Mouse (Mus musculus) thymus, adult 2 months (tissue): ENCODE measurements around the gene Sfi1.
"Not testable (repeated sequence)": the region's sequence is repeated elsewhere in the genome, so short reads cannot be mapped to it uniquely, and the experiment has no call there.

Source experiments
- CTCF ChIP-seq: fragments of 200-500 bp; IDR thresholded peaks from 2 replicates; pipeline ENCODE4 v1.5.1; 2012; ENCODE audit warnings: mild to moderate bottlenecking, control low read depth, low read length, moderate library complexity, borderline replicate concordance; ENCODE audit not compliant: control insufficient read depth, poor library complexity, insufficient read depth; ENCODE audit errors: extremely low read depth
- POLR2A ChIP-seq: fragments of 200-500 bp; IDR thresholded peaks from 2 replicates; pipeline ENCODE4 v1.6.1; 2012; ENCODE audit warnings: mild to moderate bottlenecking, low read length, control low read depth, moderate library complexity; ENCODE audit not compliant: control insufficient read depth, poor library complexity, insufficient read depth; ENCODE audit errors: extremely low read depth

- not testable (repeated sequence) for TF ChIP-seq CTCF, POLR2A
These were observed 13.6 kb downstream of the Sfi1 start for GRCm38 (mm10) chr11:3179726-3180092.
